Mouse (Mus musculus): ENCODE measurements around the gene Paf1.

DNA sequence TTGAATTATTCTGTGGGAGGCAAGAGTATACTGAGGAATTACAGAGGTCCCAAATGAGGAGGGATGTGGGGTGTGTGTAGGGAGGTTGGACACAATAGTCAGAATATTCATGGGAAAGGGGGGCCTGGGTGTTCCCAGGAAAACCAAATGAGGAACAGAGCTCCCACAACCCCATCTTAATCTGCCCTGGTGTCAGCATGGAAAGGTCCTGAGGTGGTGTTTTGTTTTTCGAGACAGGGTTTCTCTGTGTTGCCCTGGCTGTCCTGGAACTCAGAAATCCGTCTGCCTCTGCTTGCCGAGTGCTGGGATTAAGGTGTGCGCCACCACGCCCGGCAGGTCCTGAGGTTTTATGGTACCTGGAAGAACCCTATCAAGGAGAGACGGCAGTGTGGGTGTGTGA, 34.3 kb upstream of the Paf1 start:
- TF ChIP-seq CTCF (IDR thresholded peaks at IDR 0.05; ENCODE audit: low read depth) (no peak), EP300 (IDR thresholded peaks at IDR 0.05; ENCODE audit: low read depth) (no peak)

Measured in liver, embryonic 14.5 days (tissue).